ENCODE assay signal across 30 mouse cellular contexts in genomic region chr11:83517153-83517552, GRCm38 (mm10). TPM values are rescaled to one million over a fixed set of nuclear protein-coding genes. Genes with fewer than 3 reads are reported as not detected.
"Had no signal": no experiment of that assay in that cellular context is flagged by ENCODE, and none has a peak within 500 bp of the region (broad histone marks: within the 10 kb centered on the region; RNA-seq: fewer than 3 reads in every experiment).

No protein-coding gene starts in this region.

- H3K4me2 ChIP-seq: heart, embryonic 12.5 days; hindbrain, embryonic 12.5 days; hindbrain, embryonic 14.5 days; kidney, embryonic 15.5 days; limb, embryonic 13.5 days; limb, embryonic 15.5 days; liver, embryonic 12.5 days had no signal

- H3K36me3 ChIP-seq: hindbrain, embryonic 12.5 days; kidney, embryonic 15.5 days; limb, embryonic 15.5 days; liver, embryonic 12.5 days had no signal

- H3K27me3 ChIP-seq: heart, embryonic 12.5 days; hindbrain, embryonic 12.5 days; kidney, embryonic 15.5 days; limb, embryonic 13.5 days; limb, embryonic 15.5 days; liver, embryonic 12.5 days had no signal

- H3K9me3 ChIP-seq: heart, embryonic 12.5 days; hindbrain, embryonic 10.5 days; hindbrain, embryonic 12.5 days; kidney, embryonic 15.5 days; limb, embryonic 13.5 days; limb, embryonic 15.5 days; liver, embryonic 12.5 days had no signal

- H3K27ac ChIP-seq: gastrocnemius, adult 2 months; heart, adult 2 months; hindbrain, embryonic 10.5 days; hindbrain, embryonic 12.5 days; hindbrain, embryonic 14.5 days; kidney, embryonic 15.5 days; kidney, postnatal 0 days; limb, embryonic 13.5 days; limb, embryonic 15.5 days; liver, embryonic 12.5 days; liver, embryonic 14.5 days had no signal

- H3K4me1 ChIP-seq: heart, embryonic 12.5 days; hindbrain, embryonic 10.5 days; hindbrain, embryonic 12.5 days; kidney, embryonic 15.5 days; limb, embryonic 13.5 days; limb, embryonic 15.5 days; liver, embryonic 12.5 days had no signal

- DNase-seq: gastrocnemius, adult 2 months; gastrocnemius, postnatal 10 days; gastrocnemius, postnatal 25 days; heart, adult 2 months; heart, postnatal 10 days; heart, postnatal 4 days; kidney, adult 11 months; kidney, adult 2 months; kidney, adult 9 months; kidney, postnatal 14 days; kidney, postnatal 36 days; layer of hippocampus, adult 9-11 months; layer of hippocampus, postnatal 36 days; left cerebral cortex, postnatal 4 days had no signal

- H3K4me3 ChIP-seq: gastrocnemius, adult 2 months; heart, adult 2 months; heart, embryonic 12.5 days; hindbrain, embryonic 10.5 days; hindbrain, embryonic 12.5 days; kidney, embryonic 15.5 days; limb, embryonic 13.5 days; limb, embryonic 15.5 days; liver, embryonic 12.5 days had no signal

RNA-seq across cellular contexts. Expression of gene Heatr9, which starts 4.8 kb away (rescaled TPM):
- polyA plus RNA-seq: heart, adult 2 months; heart, embryonic 12.5 days; heart, embryonic 14.5 days; hindbrain, embryonic 12.5 days; hindbrain, embryonic 14.5 days; hindbrain, embryonic 16.5 days; intestine, embryonic 14.5 days; intestine, embryonic 16.5 days; kidney, embryonic 15.5 days; kidney, postnatal 0 days; limb, embryonic 11.5 days; limb, embryonic 13.5 days; limb, embryonic 15.5 days; liver, adult 2 months; liver, embryonic 12.5 days; liver, embryonic 14.5 days had no signal

RNA-seq across cellular contexts. Expression of gene Ccl5, which starts 13.2 kb away (rescaled TPM):
- polyA plus RNA-seq: heart, embryonic 12.5 days; hindbrain, embryonic 10.5 days; hindbrain, embryonic 12.5 days; hindbrain, embryonic 14.5 days; kidney, embryonic 15.5 days; limb, embryonic 11.5 days had no signal
